Mouse (Mus musculus) lung, embryonic 14.5 days (tissue): ENCODE measurements around the gene Slc24a4. TPM values are rescaled to one million over a fixed set of nuclear protein-coding genes. Genes with fewer than 3 reads are reported as not detected.

Experiments
- ATAC-seq: fragments of 200-750 bp; cut with Nextera tagmentation; 2 replicates; pipeline ENCODE4 v1.8.0; 2017; ENCODE audit warnings: mild to moderate bottlenecking, moderate TSS enrichment, moderate library complexity; ENCODE audit not compliant: insufficient read depth
- DNase-seq: peaks from one replicate; pipeline ENCODE4 v3.0.0-alpha.2; 2015
- H3K27ac ChIP-seq: fragments of 300-500 bp; sonication (generic); 2 replicates; pipeline ENCODE4 v1.5.1; 2014; ENCODE audit warnings: low read depth, mild to moderate bottlenecking, moderate library complexity
- H3K27me3 ChIP-seq: fragments of 300-500 bp; sonication (generic); 2 replicates; pipeline ENCODE4 v1.6.1; 2014; ENCODE audit warnings: low read length, control low read depth; ENCODE audit not compliant: insufficient read depth
- H3K36me3 ChIP-seq: fragments of 300-500 bp; sonication (generic); 2 replicates; pipeline ENCODE4 v1.6.1; 2014; ENCODE audit warnings: control low read depth; ENCODE audit not compliant: insufficient read depth
- H3K4me1 ChIP-seq: fragments of 300-500 bp; sonication (generic); 2 replicates; pipeline ENCODE4 v1.6.1; 2014; ENCODE audit warnings: antibody characterized with exemption, control low read depth; ENCODE audit not compliant: insufficient read depth
- H3K4me2 ChIP-seq: fragments of 300-500 bp; sonication (generic); 2 replicates; pipeline ENCODE4 v1.6.1; 2014; ENCODE audit warnings: mild to moderate bottlenecking
- H3K4me3 ChIP-seq: fragments of 300-500 bp; sonication (generic); 2 replicates; pipeline ENCODE4 v1.5.1; 2014; ENCODE audit warnings: low read depth, low read length
- H3K9ac ChIP-seq: fragments of 300-500 bp; sonication (generic); 2 replicates; pipeline ENCODE4 v1.6.1; 2014
- H3K9me3 ChIP-seq: fragments of 300-500 bp; sonication (generic); 2 replicates; pipeline ENCODE4 v1.6.1; 2016; ENCODE audit warnings: low read depth, low read length, control low read depth
- CTCF ChIP-seq: IDR thresholded peaks from 2 replicates; pipeline ENCODE4 v1.5.1; 2016; ENCODE audit warnings: antibody characterized with exemption, low read depth
- WGBS: fragments of 180-500 bp; shearing (Covaris S2); extraction: QIAGEN DNeasy Blood & Tissue Kit; methylation state at CpG from one replicate; pipeline ENCODE4 v1.1.7; 2014; 5-methylcytosine and 5-hydroxymethylcytosine counted together
- polyA plus RNA-seq: library from polyadenylated mRNA; unstranded; fragments of >200 nt; fragmentation: Nextera tagmentation; extraction: Ambion mirVana; gene quantifications from 2 replicates; pipeline ENCODE4 v1.2.1, GENCODE M21; 2014

Gene Slc24a4
- polyA plus RNA-seq, 1 experiment from 2014 or later: 0.89 TPM

GRCm38 (mm10) chr12:102285318-102285717 is 156.8 kb downstream of the Slc24a4 start:
- no peak for TF ChIP-seq CTCF
- no peaks in the 10 kb centered on the region for H3K9me3 ChIP-seq
- WGBS: 73% methylated on average over 6 of the region's 6 CpGs
- ATAC-seq (no peak), DNase-seq (no peak)
- no peaks in the 10 kb centered on the region for H3K27me3 ChIP-seq
- no peak overlapping the region for H3K9ac ChIP-seq
- 0 out of 2 replicates have a peak overlapping the region, but pooled peaks have one; percentile 36 for H3K27ac ChIP-seq
- H3K4me3 ChIP-seq: no peak overlapping the region
- no peaks in the 10 kb centered on the region for H3K36me3 ChIP-seq
- H3K4me2 ChIP-seq: peak overlapping the region; percentile 92; the same call in 1 of the 2 replicates
- peaks cover 45% of the 10 kb centered on the region for H3K4me1 ChIP-seq

GRCm38 (mm10) chr12:102285779-102286178 is 157.2 kb downstream of the Slc24a4 start:
- H3K4me2 ChIP-seq: no peak overlapping the region

GRCm38 (mm10) chr12:102286681-102287414 is 158.3 kb downstream of the Slc24a4 start:
- ATAC-seq (0 out of 2 replicates have a peak, but pooled peaks have one; percentile 22), DNase-seq (peak; percentile 83)
- Histone ChIP-seq H3K4me1 (peaks cover 49% of the 10 kb centered on the region), H3K4me2 (0 out of 2 replicates have a peak overlapping the region, but pooled peaks have one; percentile 15), H3K36me3 (no peaks in the 10 kb centered on the region), H3K4me3 (no peak overlapping the region), H3K27ac (peak overlapping the region; percentile 61), H3K9ac (no peak overlapping the region), H3K9me3 (no peaks in the 10 kb centered on the region), H3K27me3 (no peaks in the 10 kb centered on the region)
- no peak for TF ChIP-seq CTCF
- 43% methylated on average over 10 of the region's 10 CpGs for WGBS

More at GRCm38 (mm10) chr12:102285779-102286178, 157.2 kb downstream of the Slc24a4 start:
- ATAC-seq (no peak), DNase-seq (no peak)
- Histone ChIP-seq H3K36me3 (no peaks in the 10 kb centered on the region), H3K27me3 (no peaks in the 10 kb centered on the region), H3K9ac (no peak overlapping the region), H3K27ac (no peak overlapping the region), H3K4me1 (peaks cover 45% of the 10 kb centered on the region), H3K4me3 (no peak overlapping the region), H3K9me3 (no peaks in the 10 kb centered on the region)
- TF ChIP-seq CTCF: no peak
- WGBS: 68% methylated on average over 5 of the region's 5 CpGs

DNA sequence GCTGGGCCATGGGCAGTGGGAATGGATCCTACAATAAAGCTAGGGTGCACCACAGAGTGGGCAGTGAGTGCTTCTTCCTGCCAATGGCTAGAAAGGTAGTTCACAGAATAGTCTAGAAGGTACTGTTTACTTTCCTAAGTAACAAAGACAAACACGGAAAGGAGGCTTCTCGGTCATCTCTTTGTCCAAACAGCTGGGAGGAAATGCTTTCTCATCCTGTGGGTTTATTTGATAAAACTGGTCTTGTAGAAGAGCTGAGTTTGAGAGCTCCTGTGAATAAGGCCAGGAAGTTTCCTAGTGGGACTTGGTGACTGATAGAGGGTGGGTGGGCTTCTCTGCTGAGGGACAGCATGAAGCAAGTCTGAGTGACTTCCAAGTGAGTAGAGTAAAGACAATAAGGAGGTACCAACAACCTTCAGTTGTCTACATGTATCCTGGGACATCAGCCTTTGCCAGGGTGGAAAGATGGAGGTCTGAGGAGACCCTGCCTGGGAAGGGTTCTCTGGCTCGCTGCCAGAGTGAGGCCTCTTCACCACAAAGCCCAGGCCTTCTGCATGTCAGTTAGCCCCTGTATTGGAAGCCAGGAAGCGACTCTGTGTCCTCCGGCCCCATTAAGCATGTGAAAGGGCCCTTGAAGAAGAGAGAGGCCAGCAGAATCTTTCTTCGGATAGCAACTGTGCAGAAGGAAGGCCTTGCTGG is 159.5 kb downstream of the Slc24a4 start:
- Histone ChIP-seq H3K4me3 (no peak overlapping the region), H3K9ac (no peak overlapping the region), H3K9me3 (no peaks in the 10 kb centered on the region), H3K36me3 (no peaks in the 10 kb centered on the region), H3K27ac (no peak overlapping the region; the same call in 1 of the 2 replicates), H3K4me1 (peaks cover 61% of the 10 kb centered on the region), H3K4me2 (no peak overlapping the region), H3K27me3 (no peaks in the 10 kb centered on the region)
- TF ChIP-seq CTCF: no peak
- WGBS: 39% methylated on average over 6 of the region's 6 CpGs
- no peak for DNase-seq
- ATAC-seq: no peak

DNA sequence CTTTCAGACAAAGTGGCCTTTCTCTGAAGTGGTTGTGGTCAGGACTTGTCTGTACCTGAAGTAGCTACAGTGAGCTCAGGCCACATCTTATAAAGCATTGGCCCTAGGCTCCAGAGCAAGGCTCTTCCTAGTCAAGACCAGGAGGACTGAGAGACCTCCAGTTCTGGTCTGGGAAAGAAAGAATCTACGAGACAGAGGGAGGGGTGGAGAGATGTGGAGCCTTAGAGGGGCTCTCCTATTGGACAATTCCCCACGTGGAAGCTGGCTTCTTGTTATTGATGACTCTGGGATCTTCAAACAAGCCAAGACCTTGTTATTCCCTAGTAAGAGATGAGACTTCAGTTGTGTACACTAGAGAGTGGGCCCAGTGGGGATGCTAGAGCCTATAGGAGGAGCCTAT is 160.3 kb downstream of the Slc24a4 start:
- Histone ChIP-seq H3K4me2 (no peak overlapping the region), H3K27ac (no peak overlapping the region), H3K9ac (no peak overlapping the region), H3K36me3 (no peaks in the 10 kb centered on the region), H3K27me3 (no peaks in the 10 kb centered on the region), H3K4me1 (peaks cover 60% of the 10 kb centered on the region), H3K4me3 (no peak overlapping the region), H3K9me3 (no peaks in the 10 kb centered on the region)
- no peak for TF ChIP-seq CTCF
- DNase-seq: no peak
- 38% methylated on average over 2 of the region's 2 CpGs for WGBS
- no peak for ATAC-seq

DNA sequence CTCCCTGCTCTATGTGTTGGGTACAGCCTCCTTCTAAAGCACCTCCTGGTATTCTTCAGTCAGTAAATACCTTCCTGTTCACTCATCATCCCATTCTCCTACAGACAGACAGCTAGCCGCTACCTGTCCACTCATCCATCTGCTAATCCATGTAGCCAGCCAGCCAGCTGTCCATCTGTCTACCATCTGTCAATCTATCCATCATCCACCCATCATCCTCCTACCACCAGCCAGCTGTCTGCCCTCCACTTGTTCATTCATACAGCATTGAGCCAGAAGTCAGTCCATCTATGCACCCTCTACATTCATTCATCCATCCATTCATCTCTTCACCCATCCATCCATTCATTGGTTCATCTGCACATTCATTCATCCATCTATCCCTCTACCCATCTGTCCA is 161.0 kb downstream of the Slc24a4 start:
- Histone ChIP-seq H3K9me3 (no peaks in the 10 kb centered on the region), H3K36me3 (no peaks in the 10 kb centered on the region), H3K27me3 (no peaks in the 10 kb centered on the region), H3K4me3 (no peak overlapping the region), H3K4me1 (peaks cover 57% of the 10 kb centered on the region), H3K4me2 (no peak overlapping the region), H3K27ac (no peak overlapping the region), H3K9ac (no peak overlapping the region)
- TF ChIP-seq CTCF: no peak
- ATAC-seq: no peak
- 90% methylated on average over 1 of the region's 1 CpGs for WGBS
- DNase-seq: no peak

- Histone ChIP-seq H3K4me2 (no peak overlapping the region), H3K9ac (no peak overlapping the region), H3K36me3 (no peaks in the 10 kb centered on the region), H3K4me1 (peaks cover 58% of the 10 kb centered on the region), H3K27me3 (no peaks in the 10 kb centered on the region), H3K4me3 (no peak overlapping the region), H3K9me3 (no peaks in the 10 kb centered on the region), H3K27ac (no peak overlapping the region)
- DNase-seq (no peak), ATAC-seq (no peak)
- TF ChIP-seq CTCF: no peak
- WGBS: 94% methylated on average over 2 of the region's 2 CpGs
Observed at GRCm38 (mm10) chr12:102290662-102291061, 162.1 kb downstream of the Slc24a4 start.
